Mouse (Mus musculus) A20 (cell line): Measurements from ENCODE around the gene Kprp.
"Not testable (repeated sequence)": the region's sequence is repeated elsewhere in the genome, so short reads cannot be mapped to it uniquely, and the experiment has no call there.

ENCODE experiments used
- DNase-seq: peaks from one replicate; pipeline ENCODE4 v3.0.0-alpha.2; 2011; ENCODE audit warnings: low read depth, low spot score

Kprp gene

GRCm38 (mm10) chr3:92827108-92827507 is at the start of gene Kprp:
Gene Kprp (minus strand): TSS chr3:92827247.
- DNase-seq = no peak

- no peak for DNase-seq
These were observed 47.1 kb upstream of the Kprp start for GRCm38 (mm10) chr3:92874180-92874579.

GRCm38 (mm10) chr3:92870116-92870515 is 43.1 kb upstream of the Kprp start, which contains the start of gene 2310050C09Rik:
Gene 2310050C09Rik (minus strand): TSS chr3:92870216.
- no peak for DNase-seq

- no peak for DNase-seq
These were observed 24.1 kb upstream of the Kprp start, which contains the start of gene Lce1l for GRCm38 (mm10) chr3:92851186-92851585. Gene Lce1l (minus strand): TSS chr3:92851286.

GRCm38 (mm10) chr3:92825808-92826207 is 1.2 kb downstream of the Kprp start:
- DNase-seq = no peak

GRCm38 (mm10) chr3:92816036-92816435 is 11.0 kb downstream of the Kprp start:
- DNase-seq = not testable (repeated sequence)

- DNase-seq = no peak
These were observed 11.5 kb downstream of the Kprp start for GRCm38 (mm10) chr3:92815581-92815980.

GRCm38 (mm10) chr3:92807791-92808190 is 19.3 kb downstream of the Kprp start, which contains the start of gene Lce1k:
Gene Lce1k (minus strand): TSS chr3:92807891.
- DNase-seq = no peak

- no peak for DNase-seq
These were observed 36.6 kb downstream of the Kprp start, which contains the start of gene Lce1j for GRCm38 (mm10) chr3:92790414-92790813. Gene Lce1j (minus strand): TSS chr3:92790514.

- DNase-seq = no peak
These were observed 48.2 kb downstream of the Kprp start, which contains the start of gene Lce1i for GRCm38 (mm10) chr3:92778799-92779198. Gene Lce1i (minus strand): TSS chr3:92778899.
